Mouse (Mus musculus): ENCODE results near the gene Smtnl2. TPM values are rescaled to one million over a fixed set of nuclear protein-coding genes. Genes with fewer than 3 reads are reported as not detected.
A peak's percentile ranks its signal among the peaks of the same experiment; 100 is the strongest.
"Not testable (repeated sequence)": the region's sequence is repeated elsewhere in the genome, so short reads cannot be mapped to it uniquely, and the experiment has no call there.

Gene Smtnl2
- polyA plus RNA-seq, 1 experiment from 2014 or later: 16.4 TPM

- Histone ChIP-seq H3K4me1 (peaks cover 6% of the 10 kb centered on the region), H3K9me3 (no peaks in the 10 kb centered on the region), H3K27me3 (replicated peaks; ENCODE audit: low read depth, poor library complexity, severe bottlenecking) (no peaks in the 10 kb centered on the region), H3K27ac (replicated peaks) (no peak overlapping the region), H3K4me3 (no peak overlapping the region), H3K36me3 (replicated peaks) (no peaks in the 10 kb centered on the region)
- WGBS: 81% methylated on average over 16 of the region's 16 CpGs
- DNase-seq (ENCODE audit: low spot score): no peak
Measured at GRCm38 (mm10) chr11:72436756-72437650, 25.5 kb upstream of the Smtnl2 start.

GRCm38 (mm10) chr11:72436271-72436670 is 24.8 kb upstream of the Smtnl2 start:
- Histone ChIP-seq H3K36me3 (replicated peaks) (no peaks in the 10 kb centered on the region), H3K27me3 (replicated peaks; ENCODE audit: low read depth, poor library complexity, severe bottlenecking) (no peaks in the 10 kb centered on the region), H3K9me3 (no peaks in the 10 kb centered on the region), H3K4me1 (peaks cover 4% of the 10 kb centered on the region; the same call in 1 of the 2 replicates), H3K4me3 (no peak overlapping the region), H3K27ac (replicated peaks) (no peak overlapping the region)
- WGBS: 67% methylated on average over 5 of the region's 5 CpGs
- DNase-seq (ENCODE audit: low spot score): no peak

DNA sequence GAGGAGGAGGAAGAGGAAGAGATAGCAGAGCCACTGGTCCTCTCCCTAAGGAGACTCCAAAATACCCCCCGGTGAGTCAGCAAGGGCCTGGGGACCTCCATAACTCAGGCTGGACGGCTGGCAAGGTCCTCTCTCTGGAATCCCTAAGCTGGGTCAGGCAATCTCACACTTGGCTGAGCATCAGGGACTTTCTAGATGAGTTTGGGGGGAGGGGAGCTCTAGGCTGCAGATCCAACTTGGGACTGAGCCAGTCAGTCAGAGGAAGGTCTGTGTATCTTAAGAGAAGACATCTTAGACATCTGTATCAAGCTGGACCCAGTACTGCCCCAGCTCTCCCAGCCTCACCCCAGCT is 24.2 kb upstream of the Smtnl2 start:
- 65% methylated on average over 2 of the region's 2 CpGs for WGBS
- 0 out of 2 replicates have a peak overlapping the region, but pooled peaks have one; percentile 20 for H3K27ac ChIP-seq (replicated peaks)
- H3K4me1 ChIP-seq: peaks cover 4% of the 10 kb centered on the region; the same call in 1 of the 2 replicates
- no peaks in the 10 kb centered on the region for H3K9me3 ChIP-seq
- H3K27me3 ChIP-seq (replicated peaks; ENCODE audit: low read depth, poor library complexity, severe bottlenecking): no peaks in the 10 kb centered on the region
- no peaks in the 10 kb centered on the region for H3K36me3 ChIP-seq (replicated peaks)
- DNase-seq (ENCODE audit: low spot score): no peak
- no peak overlapping the region for H3K4me3 ChIP-seq

GRCm38 (mm10) chr11:72434963-72435693 is 23.6 kb upstream of the Smtnl2 start, which contains the start of gene Ggt6:
Gene Ggt6, plus strand, starts transcription at chr11:72435526.
- Histone ChIP-seq H3K27me3 (replicated peaks; ENCODE audit: low read depth, poor library complexity, severe bottlenecking) (no peaks in the 10 kb centered on the region), H3K27ac (replicated peaks) (0 out of 2 replicates have a peak within 1 kb of the TSS, but pooled peaks have one; percentile 20), H3K4me3 (no peak within 1 kb of the TSS), H3K9me3 (no peaks in the 10 kb centered on the region), H3K36me3 (replicated peaks) (no peaks in the 10 kb centered on the region), H3K4me1 (peaks cover 4% of the 10 kb centered on the region; the same call in 1 of the 2 replicates)
- 71% methylated on average over 11 of the region's 11 CpGs for WGBS
- no peak for DNase-seq (ENCODE audit: low spot score)

GRCm38 (mm10) chr11:72430311-72431068 is 19.0 kb upstream of the Smtnl2 start:
- not testable (repeated sequence) for H3K27ac ChIP-seq (replicated peaks); H3K9me3 ChIP-seq; DNase-seq (ENCODE audit: low spot score); H3K4me3 ChIP-seq; H3K36me3 ChIP-seq (replicated peaks); H3K27me3 ChIP-seq (replicated peaks; ENCODE audit: low read depth, poor library complexity, severe bottlenecking); H3K4me1 ChIP-seq
- 67% methylated on average over 9 of the region's 9 CpGs for WGBS

- 0 out of 2 replicates have a peak overlapping the region, but pooled peaks have one; percentile 32 for H3K27ac ChIP-seq (replicated peaks)
- H3K36me3 ChIP-seq (replicated peaks): no peaks in the 10 kb centered on the region
- DNase-seq (ENCODE audit: low spot score): peak; percentile 76
- H3K9me3 ChIP-seq: no peaks in the 10 kb centered on the region
- H3K4me1 ChIP-seq: 0 out of 2 replicates have a peak, but pooled peaks cover 3% of the 10 kb centered on the region
- no peaks in the 10 kb centered on the region for H3K27me3 ChIP-seq (replicated peaks; ENCODE audit: low read depth, poor library complexity, severe bottlenecking)
- peak overlapping the region; percentile 13; the same call in 1 of the 2 replicates for H3K4me3 ChIP-seq
- WGBS: 49% methylated on average over 7 of the region's 7 CpGs
Measured at GRCm38 (mm10) chr11:72429288-72429690, 17.8 kb upstream of the Smtnl2 start.

DNA sequence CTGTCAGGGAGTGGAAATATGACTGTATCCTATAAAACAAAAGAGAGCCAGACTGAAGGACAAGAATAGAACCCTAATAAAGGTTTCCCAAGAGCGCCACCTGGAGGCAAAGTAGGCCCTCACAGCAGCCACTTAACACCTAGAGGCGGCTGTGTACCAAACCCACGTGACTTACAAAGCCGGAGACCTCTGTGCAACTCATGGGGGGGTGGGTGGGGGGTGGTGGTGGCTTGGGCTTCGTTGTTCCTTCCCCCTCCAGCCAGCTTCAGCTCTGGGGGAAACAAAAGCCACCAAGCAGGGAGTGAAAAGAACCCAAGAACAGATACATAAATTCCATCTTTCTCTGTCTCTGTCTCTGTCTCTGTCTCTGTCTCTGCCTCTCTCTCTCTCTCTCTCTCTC is 17.2 kb upstream of the Smtnl2 start:
- 3% methylated on average over 5 of the region's 5 CpGs for WGBS
- Histone ChIP-seq H3K9me3 (no peaks in the 10 kb centered on the region), H3K4me1 (0 out of 2 replicates have a peak, but pooled peaks cover 3% of the 10 kb centered on the region), H3K27ac (replicated peaks) (no peak overlapping the region), H3K4me3 (no peak overlapping the region), H3K27me3 (replicated peaks; ENCODE audit: low read depth, poor library complexity, severe bottlenecking) (no peaks in the 10 kb centered on the region), H3K36me3 (replicated peaks) (no peaks in the 10 kb centered on the region)
- DNase-seq (ENCODE audit: low spot score): peak; percentile 72

GRCm38 (mm10) chr11:72426884-72427283 is 15.4 kb upstream of the Smtnl2 start:
- H3K9me3 ChIP-seq: no peaks in the 10 kb centered on the region
- no peaks in the 10 kb centered on the region for H3K36me3 ChIP-seq (replicated peaks)
- no peak overlapping the region for H3K27ac ChIP-seq (replicated peaks)
- H3K27me3 ChIP-seq (replicated peaks; ENCODE audit: low read depth, poor library complexity, severe bottlenecking): no peaks in the 10 kb centered on the region
- DNase-seq (ENCODE audit: low spot score): no peak
- no peak overlapping the region for H3K4me3 ChIP-seq
- H3K4me1 ChIP-seq: 0 out of 2 replicates have a peak, but pooled peaks cover 3% of the 10 kb centered on the region

DNA sequence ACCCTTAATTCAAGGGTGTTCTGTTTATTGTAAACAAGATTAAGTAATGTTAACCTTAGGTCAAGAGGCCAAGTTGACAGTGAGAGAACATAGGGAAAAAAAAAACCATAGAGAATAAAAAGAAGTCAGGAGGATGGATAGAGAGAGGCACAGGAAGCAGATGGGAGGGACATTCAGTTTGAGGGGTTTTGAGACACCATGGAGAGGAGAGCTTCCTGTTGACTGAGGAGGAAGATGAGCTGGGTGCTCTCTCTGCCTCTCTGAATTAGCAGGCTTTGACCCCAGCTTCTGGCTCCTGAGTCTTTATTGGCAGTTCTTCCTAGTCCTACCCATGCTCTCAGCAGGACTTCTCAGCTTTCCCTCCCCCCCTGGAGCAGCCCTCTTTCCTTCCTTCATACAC is 13.7 kb upstream of the Smtnl2 start:
- no peak overlapping the region for H3K27ac ChIP-seq (replicated peaks)
- H3K27me3 ChIP-seq (replicated peaks; ENCODE audit: low read depth, poor library complexity, severe bottlenecking): no peaks in the 10 kb centered on the region
- no peaks in the 10 kb centered on the region for H3K9me3 ChIP-seq
- H3K4me1 ChIP-seq: 0 out of 2 replicates have a peak, but pooled peaks cover 3% of the 10 kb centered on the region
- H3K36me3 ChIP-seq (replicated peaks): no peaks in the 10 kb centered on the region
- no peak for DNase-seq (ENCODE audit: low spot score)
- H3K4me3 ChIP-seq: no peak overlapping the region

GRCm38 (mm10) chr11:72423686-72424085 is 12.2 kb upstream of the Smtnl2 start:
- WGBS: 90% methylated on average over 4 of the region's 4 CpGs
- Histone ChIP-seq H3K4me1 (0 out of 2 replicates have a peak, but pooled peaks cover 3% of the 10 kb centered on the region), H3K27me3 (replicated peaks; ENCODE audit: low read depth, poor library complexity, severe bottlenecking) (no peaks in the 10 kb centered on the region), H3K27ac (replicated peaks) (no peak overlapping the region), H3K36me3 (replicated peaks) (no peaks in the 10 kb centered on the region), H3K9me3 (no peaks in the 10 kb centered on the region), H3K4me3 (no peak overlapping the region)
- DNase-seq (ENCODE audit: low spot score): no peak

DNA sequence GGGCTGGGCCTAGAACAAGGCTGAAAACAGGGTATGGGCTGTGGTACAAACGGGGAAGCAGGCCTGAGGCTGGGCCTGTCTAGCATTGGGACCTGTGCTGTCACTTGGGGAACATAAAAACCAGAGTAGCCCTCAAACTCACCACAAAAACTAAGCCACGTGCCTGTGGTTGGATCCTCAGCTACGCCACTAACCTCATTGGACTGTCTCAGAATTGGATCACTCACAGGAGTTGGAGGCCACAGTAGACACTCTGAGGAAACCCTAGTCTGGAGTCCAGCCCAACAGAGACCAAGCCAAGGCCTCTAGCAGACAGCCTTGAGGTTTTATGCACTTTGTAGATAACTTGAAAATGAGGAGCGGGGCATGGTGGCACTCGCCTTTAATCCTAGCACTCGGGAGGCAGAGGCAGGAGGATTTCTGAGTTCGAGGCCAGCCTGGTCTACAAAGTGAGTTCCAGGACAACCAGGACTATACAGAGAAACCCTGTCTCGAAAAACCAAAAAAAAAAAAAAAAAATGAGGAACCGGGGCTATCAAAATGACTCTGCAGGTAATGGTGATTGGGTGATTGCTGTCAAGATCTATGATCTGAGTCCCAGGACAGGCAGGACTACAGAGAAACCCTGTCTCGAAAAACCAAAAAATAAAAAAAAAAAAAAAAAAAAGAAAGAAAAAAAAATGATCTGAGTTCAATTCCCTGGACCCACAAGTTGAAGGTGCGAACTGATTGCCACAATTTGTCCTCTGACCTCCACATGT is 10.2 kb upstream of the Smtnl2 start:
- WGBS: 90% methylated on average over 11 of the region's 11 CpGs
- 0 out of 2 replicates have a peak, but pooled peaks cover under 1% of the 10 kb centered on the region for H3K27me3 ChIP-seq (replicated peaks; ENCODE audit: low read depth, poor library complexity, severe bottlenecking)
- H3K27ac ChIP-seq (replicated peaks): no peak overlapping the region
- H3K9me3 ChIP-seq: no peaks in the 10 kb centered on the region
- H3K4me3 ChIP-seq: no peak overlapping the region
- peaks cover 22% of the 10 kb centered on the region for H3K4me1 ChIP-seq
- no peak for DNase-seq (ENCODE audit: low spot score)
- H3K36me3 ChIP-seq (replicated peaks): no peaks in the 10 kb centered on the region
